Mouse (Mus musculus) cortical plate, adult 2 months (tissue): ENCODE data around the gene Map7.

ENCODE experiments used
- CTCF ChIP-seq: fragments of 200-500 bp; IDR thresholded peaks from 2 replicates; pipeline ENCODE4 v1.5.1; 2011; ENCODE audit warnings: mild to moderate bottlenecking, control low read depth, low read length; ENCODE audit not compliant: insufficient read depth; ENCODE audit errors: extremely low read depth
- POLR2A ChIP-seq: fragments of 200-500 bp; IDR thresholded peaks from 2 replicates; pipeline ENCODE4 v1.6.1; 2011; ENCODE audit warnings: mild to moderate bottlenecking, low read length, control low read depth; ENCODE audit not compliant: insufficient read depth; ENCODE audit errors: extremely low read depth

- TF ChIP-seq POLR2A (no peak), CTCF (no peak)
Observed at GRCm38 (mm10) chr10:20181680-20182399, 33.6 kb downstream of the Map7 start.
